Mouse (Mus musculus): ENCODE results near the gene Zp1. TPM values are rescaled to one million over a fixed set of nuclear protein-coding genes. Genes with fewer than 3 reads are reported as not detected.

Zp1 gene
- polyA plus RNA-seq, 1 experiment from 2014 or later = not detected

GRCm38 (mm10) chr19:10921058-10921457 lies 626 bp upstream of the Zp1 start:
- WGBS (ENCODE audit: insufficient replicate concordance) = 54% methylated on average over 3 of the region's 3 CpGs
- Histone ChIP-seq H3K9ac (no peak overlapping the region), H3K4me1 (replicated peaks) (peaks cover 5% of the 10 kb centered on the region), H3K4me3 (replicated peaks) (no peak overlapping the region), H3K36me3 (no peaks in the 10 kb centered on the region), H3K9me3 (replicated peaks) (no peaks in the 10 kb centered on the region), H3K27ac (no peak overlapping the region), H3K4me2 (no peak overlapping the region), H3K27me3 (no peaks in the 10 kb centered on the region)
- DNase-seq (no peak), ATAC-seq (ENCODE audit: low read depth) (no peak)

- H3K4me1 ChIP-seq (replicated peaks) = peaks cover 6% of the 10 kb centered on the region
- H3K36me3 ChIP-seq = no peaks in the 10 kb centered on the region
- no peak overlapping the region for H3K4me2 ChIP-seq
- H3K27me3 ChIP-seq = peaks cover 9% of the 10 kb centered on the region; the same call in 1 of the 2 replicates
- H3K27ac ChIP-seq = no peak overlapping the region
- H3K9me3 ChIP-seq (replicated peaks) = no peaks in the 10 kb centered on the region
- DNase-seq (no peak), ATAC-seq (ENCODE audit: low read depth) (no peak)
- H3K9ac ChIP-seq = no peak overlapping the region
- H3K4me3 ChIP-seq (replicated peaks) = no peak overlapping the region
- WGBS (ENCODE audit: insufficient replicate concordance) = 78% methylated on average over 10 of the region's 10 CpGs
These were observed 2.0 kb downstream of the Zp1 start for GRCm38 (mm10) chr19:10918321-10918991.

DNA sequence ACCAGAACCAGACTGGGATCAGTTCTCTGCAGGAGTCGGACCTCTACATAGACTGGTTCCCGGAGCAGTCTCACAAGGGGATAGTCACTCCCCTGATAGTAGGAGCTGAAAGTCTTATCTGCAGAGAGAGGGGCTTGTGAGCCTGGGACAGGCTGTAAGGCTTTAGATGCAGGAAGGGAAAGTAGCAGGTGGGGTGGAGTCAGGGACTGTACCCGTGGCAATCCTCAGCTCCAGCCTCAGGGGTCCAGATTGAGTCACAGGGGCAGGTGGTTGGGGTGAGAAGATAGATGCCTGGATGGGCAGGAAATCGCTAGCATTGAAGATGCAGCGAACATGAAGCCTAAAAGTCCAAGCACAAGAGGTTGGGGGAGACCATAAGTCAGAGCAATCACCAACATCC lies 3.9 kb downstream of the Zp1 start:
- ATAC-seq (ENCODE audit: low read depth) (no peak), DNase-seq (no peak)
- Histone ChIP-seq H3K9ac (no peak overlapping the region), H3K4me3 (replicated peaks) (no peak overlapping the region), H3K27me3 (peaks cover 9% of the 10 kb centered on the region; the same call in 1 of the 2 replicates), H3K36me3 (no peaks in the 10 kb centered on the region), H3K9me3 (replicated peaks) (no peaks in the 10 kb centered on the region), H3K4me2 (no peak overlapping the region), H3K27ac (no peak overlapping the region), H3K4me1 (replicated peaks) (peaks cover 6% of the 10 kb centered on the region)
- 34% methylated on average over 5 of the region's 5 CpGs for WGBS (ENCODE audit: insufficient replicate concordance)

DNA sequence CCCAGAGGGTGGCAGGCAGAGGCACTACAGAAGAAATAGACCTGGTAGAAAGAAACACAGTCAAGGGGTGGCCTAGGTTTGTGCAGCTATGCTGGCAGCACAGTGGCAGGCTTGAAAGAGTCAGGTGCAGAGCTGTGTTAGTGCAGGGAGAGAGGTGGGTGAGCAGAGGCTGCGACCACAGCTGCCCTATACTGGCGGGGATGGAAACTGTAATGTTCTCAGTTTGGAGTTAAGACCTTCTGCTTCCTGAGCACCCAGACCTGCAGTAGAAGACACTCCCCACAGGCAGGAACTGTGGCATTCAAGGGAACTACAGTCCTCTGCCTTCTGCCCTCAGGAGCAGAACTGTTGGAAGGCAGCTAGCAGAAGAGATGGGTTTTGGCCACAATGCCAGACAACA lies 5.6 kb downstream of the Zp1 start:
- WGBS (ENCODE audit: insufficient replicate concordance) = 32% methylated on average over 2 of the region's 2 CpGs
- Histone ChIP-seq H3K4me1 (replicated peaks) (peaks cover 6% of the 10 kb centered on the region), H3K9ac (no peak overlapping the region), H3K9me3 (replicated peaks) (no peaks in the 10 kb centered on the region), H3K36me3 (no peaks in the 10 kb centered on the region), H3K4me2 (no peak overlapping the region), H3K27me3 (peaks cover 9% of the 10 kb centered on the region; the same call in 1 of the 2 replicates), H3K4me3 (replicated peaks) (no peak overlapping the region), H3K27ac (no peak overlapping the region)
- DNase-seq (no peak), ATAC-seq (ENCODE audit: low read depth) (no peak)

GRCm38 (mm10) chr19:10914291-10914690 lies 6.1 kb downstream of the Zp1 start:
- Histone ChIP-seq H3K4me2 (no peak overlapping the region), H3K9me3 (replicated peaks) (no peaks in the 10 kb centered on the region), H3K27me3 (peaks cover 9% of the 10 kb centered on the region; the same call in 1 of the 2 replicates), H3K4me1 (replicated peaks) (peaks cover 6% of the 10 kb centered on the region), H3K4me3 (replicated peaks) (no peak overlapping the region), H3K9ac (no peak overlapping the region), H3K36me3 (no peaks in the 10 kb centered on the region), H3K27ac (no peak overlapping the region)
- 13% methylated on average over 7 of the region's 7 CpGs for WGBS (ENCODE audit: insufficient replicate concordance)
- DNase-seq = no peak
- no peak for ATAC-seq (ENCODE audit: low read depth)

DNA sequence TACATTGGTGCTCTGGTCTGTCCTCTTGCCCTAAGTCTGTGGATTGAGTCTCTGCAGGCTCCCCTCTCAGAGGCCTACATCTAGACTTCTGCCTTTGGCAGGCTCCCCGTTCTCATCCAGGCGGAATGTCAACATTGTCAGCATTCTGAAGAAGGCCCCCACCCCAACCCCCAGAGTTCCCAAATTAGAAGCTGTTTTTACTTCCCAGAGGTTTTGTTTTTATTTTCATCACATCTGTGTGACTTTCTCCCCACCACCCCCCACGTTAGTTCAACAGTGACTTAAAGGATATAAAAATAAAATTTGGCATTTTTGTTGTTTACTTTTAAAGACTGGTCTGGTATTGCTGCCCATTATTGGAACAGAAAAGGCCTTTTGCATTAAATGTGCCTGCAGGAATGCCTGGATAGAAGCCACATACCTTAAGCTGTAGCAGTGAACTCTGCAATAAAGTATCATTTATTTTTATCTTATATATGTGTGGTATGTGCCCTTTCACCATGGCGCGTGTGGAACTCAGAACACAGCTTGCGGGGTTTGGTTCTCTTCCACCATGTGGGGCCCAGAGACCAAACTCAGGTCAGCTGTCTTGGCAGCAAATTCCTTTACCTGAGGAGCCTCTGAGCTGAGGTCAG lies 11.2 kb downstream of the Zp1 start:
- H3K9ac ChIP-seq = no peak overlapping the region
- 77% methylated on average over 6 of the region's 6 CpGs for WGBS (ENCODE audit: insufficient replicate concordance)
- DNase-seq (no peak), ATAC-seq (ENCODE audit: low read depth) (no peak)
- H3K27me3 ChIP-seq = no peaks in the 10 kb centered on the region
- H3K4me2 ChIP-seq = no peak overlapping the region
- H3K36me3 ChIP-seq = peaks cover 37% of the 10 kb centered on the region
- H3K4me1 ChIP-seq (replicated peaks) = peaks cover 6% of the 10 kb centered on the region
- H3K4me3 ChIP-seq (replicated peaks) = no peak overlapping the region
- H3K27ac ChIP-seq = peak overlapping the region; percentile 2
- no peaks in the 10 kb centered on the region for H3K9me3 ChIP-seq (replicated peaks)

- Histone ChIP-seq H3K27me3 (no peaks in the 10 kb centered on the region), H3K9me3 (replicated peaks) (no peaks in the 10 kb centered on the region), H3K36me3 (peaks cover 50% of the 10 kb centered on the region), H3K27ac (no peak overlapping the region), H3K4me1 (replicated peaks) (peaks cover 8% of the 10 kb centered on the region), H3K4me2 (no peak overlapping the region), H3K9ac (no peak overlapping the region), H3K4me3 (replicated peaks) (no peak overlapping the region)
- peak; percentile 22 for DNase-seq
- ATAC-seq (ENCODE audit: low read depth) = 0 out of 2 replicates have a peak, but pooled peaks have one; percentile 27
- 54% methylated on average over 3 of the region's 3 CpGs for WGBS (ENCODE audit: insufficient replicate concordance)
These were observed 12.5 kb downstream of the Zp1 start for GRCm38 (mm10) chr19:10907891-10908290.

DNA sequence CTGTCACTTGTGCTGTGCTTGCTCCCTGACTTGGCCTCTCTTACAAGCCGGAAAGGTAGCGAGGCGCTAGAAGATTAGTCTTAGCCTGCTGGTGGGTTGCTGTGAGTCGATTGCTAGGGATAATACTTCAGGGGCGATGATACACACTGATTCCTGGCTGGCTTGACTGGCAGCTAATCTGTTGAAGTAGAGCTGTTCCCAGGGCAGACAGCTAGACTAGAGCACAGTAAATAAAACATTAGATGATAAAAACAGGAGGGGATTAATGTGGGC lies 14.8 kb downstream of the Zp1 start:
- Histone ChIP-seq H3K9me3 (replicated peaks) (no peaks in the 10 kb centered on the region), H3K36me3 (peaks cover 73% of the 10 kb centered on the region), H3K4me1 (replicated peaks) (peaks cover 8% of the 10 kb centered on the region), H3K4me2 (no peak overlapping the region), H3K27me3 (no peaks in the 10 kb centered on the region), H3K27ac (peak overlapping the region; percentile 16; the same call in 1 of the 2 replicates), H3K9ac (no peak overlapping the region), H3K4me3 (replicated peaks) (no peak overlapping the region)
- 81% methylated on average over 5 of the region's 5 CpGs for WGBS (ENCODE audit: insufficient replicate concordance)
- DNase-seq (no peak), ATAC-seq (ENCODE audit: low read depth) (no peak)

- no peak overlapping the region for H3K4me3 ChIP-seq (replicated peaks)
- WGBS (ENCODE audit: insufficient replicate concordance) = 68% methylated on average over 7 of the region's 7 CpGs
- H3K9me3 ChIP-seq (replicated peaks) = no peaks in the 10 kb centered on the region
- no peak for DNase-seq
- H3K36me3 ChIP-seq = peaks cover 78% of the 10 kb centered on the region
- no peaks in the 10 kb centered on the region for H3K27me3 ChIP-seq
- H3K27ac ChIP-seq = peak overlapping the region; percentile 16
- ATAC-seq (ENCODE audit: low read depth) = peak; percentile 32; the same call in 1 of the 2 replicates
- no peak overlapping the region for H3K9ac ChIP-seq
- H3K4me2 ChIP-seq = no peak overlapping the region
- H3K4me1 ChIP-seq (replicated peaks) = peaks cover 8% of the 10 kb centered on the region
These were observed 15.3 kb downstream of the Zp1 start for GRCm38 (mm10) chr19:10904927-10905727.

- peaks cover 84% of the 10 kb centered on the region for H3K36me3 ChIP-seq
- H3K27me3 ChIP-seq = no peaks in the 10 kb centered on the region
- 84% methylated on average over 5 of the region's 5 CpGs for WGBS (ENCODE audit: insufficient replicate concordance)
- no peak for ATAC-seq (ENCODE audit: low read depth)
- H3K4me1 ChIP-seq (replicated peaks) = peaks cover 8% of the 10 kb centered on the region
- DNase-seq = no peak
- no peak overlapping the region for H3K4me3 ChIP-seq (replicated peaks)
- no peak overlapping the region for H3K9ac ChIP-seq
- no peak overlapping the region for H3K4me2 ChIP-seq
- H3K9me3 ChIP-seq (replicated peaks) = no peaks in the 10 kb centered on the region
- H3K27ac ChIP-seq = peak overlapping the region; percentile 29; the same call in 1 of the 2 replicates
These were observed 15.9 kb downstream of the Zp1 start for GRCm38 (mm10) chr19:10904512-10904911.

GRCm38 (mm10) chr19:10901046-10901445 lies 19.4 kb downstream of the Zp1 start:
- DNase-seq = no peak
- Histone ChIP-seq H3K4me1 (replicated peaks) (peaks cover 26% of the 10 kb centered on the region), H3K27me3 (no peaks in the 10 kb centered on the region), H3K4me3 (replicated peaks) (no peak overlapping the region), H3K9ac (no peak overlapping the region), H3K4me2 (no peak overlapping the region), H3K9me3 (replicated peaks) (no peaks in the 10 kb centered on the region), H3K36me3 (peaks cover 90% of the 10 kb centered on the region), H3K27ac (no peak overlapping the region)
- no peak for ATAC-seq (ENCODE audit: low read depth)
- 77% methylated on average over 5 of the region's 5 CpGs for WGBS (ENCODE audit: insufficient replicate concordance)
